Mouse (Mus musculus): ENCODE results near the gene Polr3b. TPM values are rescaled to one million over a fixed set of nuclear protein-coding genes. Genes with fewer than 3 reads are reported as not detected.
A peak's percentile ranks its signal among the peaks of the same experiment; 100 is the strongest.

Polr3b gene
- polyA plus RNA-seq, 1 experiment from 2014 or later = 3.3 TPM

DNA sequence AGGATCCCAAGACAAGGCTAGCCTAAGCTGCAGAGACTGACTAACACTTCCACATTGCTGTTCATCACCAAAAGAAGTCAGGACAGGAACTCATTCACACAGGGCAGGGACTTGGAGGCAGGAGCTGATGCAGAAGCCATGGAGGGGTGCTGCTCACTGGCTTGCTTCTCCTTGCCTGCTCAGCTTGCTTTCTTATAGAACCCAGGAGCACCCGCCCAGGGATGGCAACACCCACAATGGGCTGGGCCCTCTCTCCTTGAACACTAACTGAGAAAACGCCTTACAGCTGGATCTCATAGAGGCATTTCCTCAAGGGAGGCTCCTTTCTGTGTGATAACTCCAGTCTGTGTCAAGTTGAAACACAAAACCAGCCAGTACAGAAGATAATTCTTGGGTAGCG lies 7.0 kb upstream of the Polr3b start:
- no peak overlapping the region for H3K4me2 ChIP-seq (replicated peaks; ENCODE audit: low read depth)
- H3K9me3 ChIP-seq (ENCODE audit: control insufficient read depth) = no peaks in the 10 kb centered on the region
- no peaks in the 10 kb centered on the region for H3K4me1 ChIP-seq (replicated peaks; ENCODE audit: control insufficient read depth, insufficient read depth, low read length)
- no peaks in the 10 kb centered on the region for H3K27me3 ChIP-seq (replicated peaks; ENCODE audit: control insufficient read depth, insufficient read depth, low read length)
- 68% methylated on average over 3 of the region's 3 CpGs for WGBS
- no peak overlapping the region for H3K27ac ChIP-seq (ENCODE audit: low read depth, low read length)
- H3K9ac ChIP-seq (ENCODE audit: low read depth, low read length) = no peak overlapping the region
- no peak for TF ChIP-seq CTCF (IDR thresholded peaks at IDR 0.05; ENCODE audit: low read depth)
- no peak for ATAC-seq
- H3K4me3 ChIP-seq (ENCODE audit: low read depth, low read length) = no peak overlapping the region
- no peaks in the 10 kb centered on the region for H3K36me3 ChIP-seq (ENCODE audit: control insufficient read depth, insufficient read depth)

DNA sequence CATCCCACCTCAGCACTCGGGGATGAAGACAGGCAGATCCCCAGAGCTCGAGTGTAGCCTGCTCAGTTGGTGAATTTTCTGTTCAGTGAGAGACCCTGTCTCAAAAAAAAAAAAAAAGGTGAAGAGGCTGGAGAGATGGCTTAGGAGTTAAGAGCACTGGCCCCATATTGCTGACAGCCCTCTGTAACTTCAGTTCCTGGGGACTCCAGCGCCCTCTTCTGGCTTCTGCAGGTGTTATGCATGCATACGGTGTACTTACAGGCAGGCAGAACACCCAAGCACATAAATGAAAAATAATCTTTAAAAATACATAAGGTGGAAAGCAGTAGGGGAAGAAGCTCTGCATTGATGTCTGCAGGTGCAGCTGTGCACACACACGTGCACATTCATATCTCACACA lies 9.1 kb downstream of the Polr3b start:
- ATAC-seq = no peak
- Histone ChIP-seq H3K36me3 (ENCODE audit: control insufficient read depth, insufficient read depth) (peaks cover 36% of the 10 kb centered on the region), H3K9me3 (ENCODE audit: control insufficient read depth) (no peaks in the 10 kb centered on the region), H3K27ac (ENCODE audit: low read depth, low read length) (no peak overlapping the region), H3K4me3 (ENCODE audit: low read depth, low read length) (no peak overlapping the region), H3K9ac (ENCODE audit: low read depth, low read length) (no peak overlapping the region), H3K27me3 (replicated peaks; ENCODE audit: control insufficient read depth, insufficient read depth, low read length) (no peaks in the 10 kb centered on the region), H3K4me1 (replicated peaks; ENCODE audit: control insufficient read depth, insufficient read depth, low read length) (no peaks in the 10 kb centered on the region), H3K4me2 (replicated peaks; ENCODE audit: low read depth) (no peak overlapping the region)
- TF ChIP-seq CTCF (IDR thresholded peaks at IDR 0.05; ENCODE audit: low read depth) = peak; percentile 64
- 65% methylated on average over 5 of the region's 5 CpGs for WGBS

- Histone ChIP-seq H3K4me1 (replicated peaks; ENCODE audit: control insufficient read depth, insufficient read depth, low read length) (no peaks in the 10 kb centered on the region), H3K9me3 (ENCODE audit: control insufficient read depth) (no peaks in the 10 kb centered on the region), H3K4me3 (ENCODE audit: low read depth, low read length) (no peak overlapping the region), H3K27ac (ENCODE audit: low read depth, low read length) (no peak overlapping the region), H3K4me2 (replicated peaks; ENCODE audit: low read depth) (no peak overlapping the region), H3K27me3 (replicated peaks; ENCODE audit: control insufficient read depth, insufficient read depth, low read length) (no peaks in the 10 kb centered on the region), H3K9ac (ENCODE audit: low read depth, low read length) (no peak overlapping the region), H3K36me3 (ENCODE audit: control insufficient read depth, insufficient read depth) (peaks cover 44% of the 10 kb centered on the region)
- 84% methylated on average over 4 of the region's 4 CpGs for WGBS
- TF ChIP-seq CTCF (IDR thresholded peaks at IDR 0.05; ENCODE audit: low read depth) = no peak
- ATAC-seq = no peak
These were observed 9.9 kb downstream of the Polr3b start for GRCm38 (mm10) chr10:84632005-84632404.

DNA sequence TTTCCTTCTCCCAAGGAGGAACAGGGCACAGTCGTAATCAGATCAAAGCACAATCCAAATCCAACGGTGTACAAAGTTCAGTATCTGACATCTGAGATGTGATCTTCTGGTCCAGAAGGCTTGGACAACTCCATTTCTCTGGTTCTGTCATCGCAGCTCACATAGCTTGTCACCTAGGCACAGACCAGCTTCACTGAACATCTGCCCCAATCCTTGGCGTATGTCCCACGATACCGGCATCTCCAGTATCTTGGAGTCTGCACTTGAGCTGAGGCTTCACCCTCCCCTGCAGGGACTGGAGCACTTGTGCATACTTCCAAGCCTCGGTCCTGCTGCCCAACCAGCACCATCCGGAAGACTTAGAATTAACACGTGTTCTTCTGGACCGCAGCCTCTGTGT lies 14.6 kb downstream of the Polr3b start:
- 91% methylated on average over 10 of the region's 10 CpGs for WGBS
- no peak overlapping the region for H3K9ac ChIP-seq (ENCODE audit: low read depth, low read length)
- no peaks in the 10 kb centered on the region for H3K4me1 ChIP-seq (replicated peaks; ENCODE audit: control insufficient read depth, insufficient read depth, low read length)
- H3K27ac ChIP-seq (ENCODE audit: low read depth, low read length) = no peak overlapping the region
- H3K36me3 ChIP-seq (ENCODE audit: control insufficient read depth, insufficient read depth) = peaks cover 60% of the 10 kb centered on the region
- H3K4me2 ChIP-seq (replicated peaks; ENCODE audit: low read depth) = no peak overlapping the region
- TF ChIP-seq CTCF (IDR thresholded peaks at IDR 0.05; ENCODE audit: low read depth) = no peak
- H3K9me3 ChIP-seq (ENCODE audit: control insufficient read depth) = no peaks in the 10 kb centered on the region
- ATAC-seq = no peak
- no peaks in the 10 kb centered on the region for H3K27me3 ChIP-seq (replicated peaks; ENCODE audit: control insufficient read depth, insufficient read depth, low read length)
- no peak overlapping the region for H3K4me3 ChIP-seq (ENCODE audit: low read depth, low read length)

GRCm38 (mm10) chr10:84638382-84638781 lies 16.3 kb downstream of the Polr3b start:
- Histone ChIP-seq H3K4me2 (replicated peaks; ENCODE audit: low read depth) (no peak overlapping the region), H3K4me1 (replicated peaks; ENCODE audit: control insufficient read depth, insufficient read depth, low read length) (no peaks in the 10 kb centered on the region), H3K9ac (ENCODE audit: low read depth, low read length) (no peak overlapping the region), H3K36me3 (ENCODE audit: control insufficient read depth, insufficient read depth) (peaks cover 54% of the 10 kb centered on the region), H3K27me3 (replicated peaks; ENCODE audit: control insufficient read depth, insufficient read depth, low read length) (no peaks in the 10 kb centered on the region), H3K9me3 (ENCODE audit: control insufficient read depth) (no peaks in the 10 kb centered on the region), H3K4me3 (ENCODE audit: low read depth, low read length) (no peak overlapping the region), H3K27ac (ENCODE audit: low read depth, low read length) (no peak overlapping the region)
- no peak for ATAC-seq
- no peak for TF ChIP-seq CTCF (IDR thresholded peaks at IDR 0.05; ENCODE audit: low read depth)
- WGBS = 90% methylated on average over 4 of the region's 4 CpGs

- Histone ChIP-seq H3K9me3 (ENCODE audit: control insufficient read depth) (no peaks in the 10 kb centered on the region), H3K36me3 (ENCODE audit: control insufficient read depth, insufficient read depth) (peaks cover 49% of the 10 kb centered on the region), H3K4me3 (ENCODE audit: low read depth, low read length) (no peak overlapping the region), H3K27ac (ENCODE audit: low read depth, low read length) (no peak overlapping the region), H3K4me1 (replicated peaks; ENCODE audit: control insufficient read depth, insufficient read depth, low read length) (no peaks in the 10 kb centered on the region), H3K27me3 (replicated peaks; ENCODE audit: control insufficient read depth, insufficient read depth, low read length) (no peaks in the 10 kb centered on the region), H3K9ac (ENCODE audit: low read depth, low read length) (no peak overlapping the region), H3K4me2 (replicated peaks; ENCODE audit: low read depth) (no peak overlapping the region)
- 42% methylated on average over 4 of the region's 4 CpGs for WGBS
- no peak for TF ChIP-seq CTCF (IDR thresholded peaks at IDR 0.05; ENCODE audit: low read depth)
- ATAC-seq = no peak
These were observed 17.6 kb downstream of the Polr3b start for GRCm38 (mm10) chr10:84639525-84640287.
